Mouse (Mus musculus) cerebellum, adult 11-12 months (tissue): Measurements from ENCODE around the gene Olfr776.
"Not testable (repeated sequence)": the region's sequence is repeated elsewhere in the genome, so short reads cannot be mapped to it uniquely, and the experiment has no call there.

Source experiments
- DNase-seq: peaks from one replicate; pipeline ENCODE4 v3.0.0; 2022

Gene Olfr776

DNA sequence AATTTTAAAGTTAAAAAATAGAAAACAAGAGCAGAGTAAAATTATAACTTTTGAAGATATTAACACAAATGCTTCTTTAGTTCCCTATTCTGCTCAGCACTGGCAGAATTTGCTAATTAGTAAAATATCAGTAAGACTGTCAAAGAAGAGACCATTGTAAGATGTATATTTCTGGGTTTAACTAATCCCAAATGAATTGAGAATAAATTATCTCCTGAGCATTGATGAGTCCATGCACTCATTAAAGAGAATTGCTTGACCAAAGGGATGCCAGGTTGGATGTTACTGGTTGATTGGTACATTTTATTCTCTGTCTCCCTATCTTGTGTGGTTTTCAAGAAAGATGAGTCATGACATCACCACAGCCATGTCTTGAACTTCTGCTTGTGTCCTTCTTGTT lies at the start of gene Olfr776:
TSS of gene Olfr776 (plus strand) at position 301 of the 400 bp plus-strand sequence.
- DNase-seq, result no peak

DNA sequence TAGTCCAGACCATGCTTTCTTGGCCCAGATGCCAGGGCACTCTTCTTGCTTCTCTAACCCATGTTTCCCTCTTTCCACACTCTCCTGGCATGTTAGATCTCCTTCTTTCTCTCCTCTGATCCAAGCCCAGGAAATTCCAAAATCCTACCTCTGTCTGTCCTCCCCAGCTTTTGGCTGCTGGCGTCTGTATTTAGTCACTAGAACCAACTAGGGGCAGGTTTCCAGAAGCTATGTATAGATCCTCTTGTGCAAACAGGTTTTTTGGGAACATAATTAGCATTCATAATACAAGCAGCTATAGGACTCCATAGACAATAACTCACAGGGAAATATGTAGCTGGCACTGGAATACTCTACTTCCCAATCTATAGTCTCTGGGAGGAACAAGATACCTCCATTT lies 28.2 kb upstream of the Olfr776 start:
- no peak for DNase-seq

DNA sequence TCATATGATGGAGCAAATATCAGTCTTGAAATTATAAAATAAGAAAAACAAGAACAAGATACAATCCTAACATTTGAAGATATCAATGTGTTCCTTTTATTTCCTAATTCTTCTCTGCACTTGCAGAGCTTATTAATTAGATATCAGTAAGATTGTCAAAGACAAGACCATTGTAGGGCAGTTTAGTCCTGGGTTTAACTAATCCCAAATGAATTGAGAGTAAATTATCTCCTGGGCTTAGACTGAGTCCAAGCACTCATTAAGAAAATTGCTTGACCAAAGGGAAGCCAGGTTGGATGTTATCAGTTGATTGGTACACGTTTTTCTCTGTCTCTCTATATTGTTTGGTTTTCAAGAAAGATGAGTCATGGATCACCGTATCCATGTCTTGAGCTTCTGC lies 23.0 kb upstream of the Olfr776 start, which contains the start of gene Olfr774:
TSS of gene Olfr774 (plus strand) at position 301 of the 400 bp plus-strand sequence.
- no peak for DNase-seq

DNA sequence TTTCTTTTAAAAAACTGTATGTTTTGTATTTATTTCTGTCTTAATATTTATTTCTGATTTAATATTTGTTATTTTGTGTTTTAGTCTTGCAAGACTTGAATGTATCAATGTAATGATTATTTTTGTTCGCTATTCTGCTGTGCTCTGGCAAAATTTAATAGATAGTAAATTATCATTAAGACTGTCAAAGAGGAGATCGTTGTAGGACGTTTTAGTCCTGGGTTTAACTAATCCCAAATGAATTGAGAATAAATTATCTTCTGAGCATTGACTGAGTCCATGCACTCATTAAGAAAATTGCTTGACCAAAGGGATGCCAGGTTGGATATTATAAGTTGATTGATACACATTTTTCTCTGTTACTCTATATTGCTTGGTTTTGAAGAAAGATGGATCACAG lies 10.8 kb upstream of the Olfr776 start, which contains the start of gene Olfr775:
TSS of gene Olfr775 (plus strand) at position 301 of the 400 bp plus-strand sequence.
- no peak for DNase-seq

DNA sequence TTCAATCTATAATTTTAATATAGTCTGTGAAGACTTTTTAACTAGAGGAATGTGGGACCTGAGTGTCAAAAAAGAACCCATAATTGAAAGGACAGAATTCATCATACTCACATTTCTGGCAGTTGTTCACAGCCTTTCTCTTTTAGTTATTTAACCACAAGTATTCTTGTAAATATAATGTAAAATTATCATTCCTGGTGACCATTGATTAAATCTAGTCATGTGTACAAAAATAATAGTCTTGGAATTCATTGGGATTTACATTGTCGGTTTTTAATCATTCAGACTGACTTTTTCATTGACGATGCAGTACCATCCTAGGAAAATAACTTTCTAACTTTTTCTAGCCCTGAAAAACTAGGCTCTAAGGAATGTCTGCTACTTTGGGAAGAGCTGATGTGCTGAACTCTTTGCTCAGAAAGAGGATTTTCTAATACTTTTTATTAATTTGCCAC lies 12.2 kb downstream of the Olfr776 start, which contains the start of gene Olfr777:
TSS of gene Olfr777 (minus strand) at position 405 of the 455 bp plus-strand sequence.
- DNase-seq, result no peak

DNA sequence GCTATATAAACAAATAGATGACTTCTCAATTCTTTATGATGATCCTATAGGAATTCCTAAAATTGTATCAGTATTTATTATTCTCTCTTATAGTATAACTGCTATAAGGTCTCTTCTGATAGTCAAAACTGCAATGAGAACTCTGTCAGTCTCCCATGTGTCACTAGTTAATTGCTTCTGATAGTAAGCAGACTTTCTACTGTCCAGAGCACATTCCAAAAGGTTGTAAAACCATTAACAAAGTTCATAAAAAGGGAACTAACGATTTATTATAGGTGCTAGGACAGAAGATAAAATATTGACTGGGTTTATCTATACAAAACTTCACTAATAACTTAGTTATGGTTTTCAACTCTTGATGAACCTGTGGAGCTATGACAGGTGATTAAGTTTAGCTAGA lies 54.0 kb downstream of the Olfr776 start:
- not testable (repeated sequence) for DNase-seq

DNA sequence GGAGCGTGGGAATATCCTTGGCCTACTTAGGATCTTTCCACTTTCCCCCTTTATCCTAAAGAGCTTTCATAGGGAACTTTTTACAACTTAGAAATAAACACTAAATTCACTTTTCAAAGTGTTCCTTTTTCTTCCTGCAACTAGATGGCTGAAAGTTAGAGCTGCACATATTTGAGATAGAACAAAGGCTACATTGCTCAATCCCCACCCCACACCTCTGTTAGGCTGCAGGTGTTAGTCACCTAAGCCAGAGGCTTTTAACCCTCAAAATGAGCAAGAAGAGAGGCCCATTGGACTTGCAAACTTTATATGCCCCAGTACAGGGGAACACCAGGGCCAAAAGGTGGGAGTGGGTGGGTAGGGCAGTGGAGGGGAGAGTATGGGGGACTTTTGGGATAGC lies 54.6 kb downstream of the Olfr776 start:
- DNase-seq, result not testable (repeated sequence)
